Mouse (Mus musculus): ENCODE results near the gene Fgb.

- no peak for TF ChIP-seq POLR2AphosphoS2 (IDR thresholded peaks at IDR 0.05; ENCODE audit: insufficient read length, low read depth)
- no peak for TF ChIP-seq USF1 (IDR thresholded peaks at IDR 0.05; ENCODE audit: low read depth)
- no peak for TF ChIP-seq POLR2A (IDR thresholded peaks at IDR 0.05; ENCODE audit: insufficient read length, low read depth)
- TF ChIP-seq E2F4 (IDR thresholded peaks at IDR 0.05; ENCODE audit: insufficient read depth) = no peak
- no peak for TF ChIP-seq MYOD1 (IDR thresholded peaks at IDR 0.05; ENCODE audit: control insufficient read depth in 1 of 3, insufficient read length in 2 of 3, low read depth in 2 of 3)
- TF ChIP-seq CEBPB (IDR thresholded peaks at IDR 0.05; ENCODE audit: insufficient read depth, poor library complexity, severe bottlenecking) = no peak
- no peak for TF ChIP-seq REST (IDR thresholded peaks at IDR 0.05; ENCODE audit: insufficient read depth, insufficient read length)
- TF ChIP-seq MAX (IDR thresholded peaks at IDR 0.05; ENCODE audit: low read depth) = no peak
- TF ChIP-seq TCF3 (IDR thresholded peaks at IDR 0.05; ENCODE audit: insufficient read length, low read depth) = no peak
- no peak for TF ChIP-seq TCF12 (IDR thresholded peaks at IDR 0.05; ENCODE audit: insufficient read depth, poor library complexity, severe bottlenecking)
- no peak for TF ChIP-seq MYOG (IDR thresholded peaks at IDR 0.05; ENCODE audit: control insufficient read depth in 1 of 3, insufficient read depth in 1 of 3, insufficient read length in 2 of 3, low read depth in 2 of 3)
- no peak for TF ChIP-seq SRF (IDR thresholded peaks at IDR 0.05; ENCODE audit: control insufficient read depth, insufficient read length, low read depth)
These were observed 48.9 kb upstream of the Fgb start for GRCm38 (mm10) chr3:83098546-83099034.
